In the genomic region with DNA sequence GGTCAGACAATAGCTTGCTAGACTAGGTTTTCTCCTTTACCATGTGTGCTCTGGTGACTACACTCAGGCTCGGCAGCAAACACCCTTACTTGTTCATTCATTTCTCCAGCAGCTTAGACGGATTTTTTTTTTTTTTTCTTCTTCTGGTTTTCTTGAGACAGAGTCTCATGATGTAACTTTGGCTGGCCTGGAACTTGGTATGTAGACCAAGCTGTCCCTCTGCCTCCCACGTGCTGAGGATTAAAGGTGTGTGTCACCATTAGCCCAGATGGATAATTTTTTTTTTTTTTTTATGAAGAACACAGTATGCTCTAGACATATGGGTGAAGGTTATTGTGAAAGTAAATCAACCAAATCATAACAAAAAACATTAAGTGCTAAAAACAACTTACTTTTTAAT, we compare ENCODE assay signal across 23 mouse cellular contexts. TPM values are rescaled to one million over a fixed set of nuclear protein-coding genes. Genes with fewer than 3 reads are reported as not detected.
DNase-seq lines count a peak whose midpoint lies in the region; ATAC-seq lines count a peak whose summit lies in the region.
"Had no signal": no experiment of that assay in that cellular context is flagged by ENCODE, and none has a peak within 500 bp of the region (broad histone marks: within the 10 kb centered on the region; RNA-seq: fewer than 3 reads in every experiment).

No protein-coding gene starts in this region.

- H3K4me3 ChIP-seq in midbrain, embryonic 11.5 days (ENCODE audit: low read depth, low read length), result no peak overlapping the region
- no peak overlapping the region for H3K4me3 ChIP-seq in midbrain, embryonic 14.5 days (replicated peaks; ENCODE audit: low read depth, low read length)

- no peaks in the 10 kb centered on the region for H3K4me1 ChIP-seq in midbrain, embryonic 11.5 days (ENCODE audit: control insufficient read depth, insufficient read depth, low read length)
- H3K4me1 ChIP-seq in midbrain, embryonic 14.5 days (ENCODE audit: control insufficient read depth, insufficient read depth, low read length), result no peaks in the 10 kb centered on the region

- H3K36me3 ChIP-seq in midbrain, embryonic 11.5 days (ENCODE audit: control insufficient read depth, insufficient read depth, low read length), result no peaks in the 10 kb centered on the region
- H3K36me3 ChIP-seq in midbrain, embryonic 14.5 days (ENCODE audit: control insufficient read depth, insufficient read depth, low read length), result peaks cover 3% of the 10 kb centered on the region; the same call in 1 of the 2 replicates

- no peak for ATAC-seq in midbrain, embryonic 11.5 days (ENCODE audit: low FRiP score)
- no peak for ATAC-seq in midbrain, embryonic 14.5 days (ENCODE audit: low FRiP score, low TSS enrichment)
- ATAC-seq: activated CD4-positive, CD25-positive, alpha-beta regulatory T cell, adult 4 months; CD4-positive, CD25-positive, alpha-beta regulatory T cell, adult 4 months; Patski had no signal

- H3K9ac ChIP-seq in midbrain, embryonic 11.5 days (ENCODE audit: low read length), result no peak overlapping the region
- no peak overlapping the region for H3K9ac ChIP-seq in midbrain, embryonic 14.5 days (replicated peaks; ENCODE audit: low read length)

- H3K9me3 ChIP-seq in midbrain, embryonic 11.5 days (ENCODE audit: control insufficient read depth, low read length), result no peaks in the 10 kb centered on the region
- no peaks in the 10 kb centered on the region for H3K9me3 ChIP-seq in midbrain, embryonic 14.5 days (ENCODE audit: control insufficient read depth, low read length)
- H3K9me3 ChIP-seq: G1E had no signal

- peak; percentile 33 for DNase-seq in midbrain, embryonic 11.5 days (ENCODE audit: low spot score, missing footprints)
- no peak for DNase-seq in midbrain, embryonic 14.5 days
- DNase-seq in fat pad, adult 2 months (ENCODE audit: extremely low read depth, low read depth, low spot score), result peak; percentile 62
- peak; percentile 58 for DNase-seq in gonadal fat pad, adult 2 months (ENCODE audit: low read depth)
- no peak for DNase-seq in retina, postnatal 1 day
- DNase-seq in right cerebral cortex, postnatal 10 days (ENCODE audit: low spot score in 2 of 2), result no peak
- DNase-seq: adrenal gland, adult 2 months; adrenal gland, adult 8-10 months; adrenal gland, postnatal 10 days; adrenal gland, postnatal 14 days; adrenal gland, postnatal 25 days; adrenal gland, postnatal 36 days; B cell, adult 2 months; cerebellum, adult 11 months; cerebellum, adult 11-12 months; cerebellum, adult 18-20 months had no signal

- no peaks in the 10 kb centered on the region for H3K27me3 ChIP-seq in midbrain, embryonic 11.5 days (ENCODE audit: control insufficient read depth, insufficient read depth, low read length)
- no peaks in the 10 kb centered on the region for H3K27me3 ChIP-seq in midbrain, embryonic 14.5 days (ENCODE audit: control insufficient read depth, insufficient read depth, low read length)
- H3K27me3 ChIP-seq: CH12.LX, Patski had no signal

- no peak overlapping the region for H3K4me2 ChIP-seq in midbrain, embryonic 11.5 days
- no peak overlapping the region for H3K4me2 ChIP-seq in midbrain, embryonic 14.5 days (ENCODE audit: low read length)

- WGBS in midbrain, embryonic 11.5 days, result 83% methylated on average over 3 of the region's 3 CpGs
- 72% methylated on average over 3 of the region's 3 CpGs for WGBS in midbrain, embryonic 14.5 days

- no peak overlapping the region for H3K27ac ChIP-seq in midbrain, embryonic 11.5 days (ENCODE audit: low read depth, low read length)
- no peak overlapping the region for H3K27ac ChIP-seq in midbrain, embryonic 14.5 days (replicated peaks; ENCODE audit: low read depth, low read length)

RNA-seq across cellular contexts. Expression of gene Gen1, which starts 15.3 kb away (rescaled TPM):
- polyA plus RNA-seq in midbrain, embryonic 11.5 days (2014; fragmentation: Nextera tagmentation; extraction: Ambion mirVana), result 14.2 and 20.1 TPM in 2 replicates
- polyA plus RNA-seq in midbrain, embryonic 14.5 days (2014; fragmentation: Nextera tagmentation; extraction: Ambion mirVana), result 2.4 and 4.3 TPM in 2 replicates
- 0.54 and 1.3 TPM in 2 replicates for polyA plus RNA-seq in gonadal fat pad, adult 2 months (2012; rRNA removed)
- polyA plus RNA-seq: adrenal gland, adult 2 months had no signal

RNA-seq across cellular contexts. Expression of gene Smc6, which starts 15.4 kb away (rescaled TPM):
- 134 and 143 TPM in 2 replicates for polyA plus RNA-seq in midbrain, embryonic 11.5 days (2014; fragmentation: Nextera tagmentation; extraction: Ambion mirVana)
- polyA plus RNA-seq in midbrain, embryonic 14.5 days (2014; fragmentation: Nextera tagmentation; extraction: Ambion mirVana), result 91.7 and 99.8 TPM in 2 replicates
- 11.4 and 13.8 TPM in 2 replicates for polyA plus RNA-seq in gonadal fat pad, adult 2 months (2012; rRNA removed)

RNA-seq across cellular contexts. Expression of gene Msgn1, which starts 41.5 kb away (rescaled TPM):
- not detected in 2 replicates for polyA plus RNA-seq in midbrain, embryonic 11.5 days (2014; fragmentation: Nextera tagmentation; extraction: Ambion mirVana)
- not detected in 2 replicates for polyA plus RNA-seq in midbrain, embryonic 14.5 days (2014; fragmentation: Nextera tagmentation; extraction: Ambion mirVana)
- not detected in 2 replicates for polyA plus RNA-seq in gonadal fat pad, adult 2 months (2012; rRNA removed)
- polyA plus RNA-seq: activated CD4-positive, CD25-positive, alpha-beta regulatory T cell, adult 4 months; adrenal gland, adult 2 months; brain, embryonic 14.5 days; C2C12; G1E; Patski had no signal

Comparison
In these comparisons a context has a peak if more than half of its experiments do, and no peak if none do; other contexts are left out.
1. DNase-seq: peak in midbrain, embryonic 11.5 days (single experiment), fat pad, adult 2 months (single experiment) and gonadal fat pad, adult 2 months (single experiment); none in midbrain, embryonic 14.5 days (single experiment), retina, postnatal 1 day (single experiment) and right cerebral cortex, postnatal 10 days (0 of 2).